Mouse (Mus musculus): ENCODE measurements around the gene Brms1.

DNA sequence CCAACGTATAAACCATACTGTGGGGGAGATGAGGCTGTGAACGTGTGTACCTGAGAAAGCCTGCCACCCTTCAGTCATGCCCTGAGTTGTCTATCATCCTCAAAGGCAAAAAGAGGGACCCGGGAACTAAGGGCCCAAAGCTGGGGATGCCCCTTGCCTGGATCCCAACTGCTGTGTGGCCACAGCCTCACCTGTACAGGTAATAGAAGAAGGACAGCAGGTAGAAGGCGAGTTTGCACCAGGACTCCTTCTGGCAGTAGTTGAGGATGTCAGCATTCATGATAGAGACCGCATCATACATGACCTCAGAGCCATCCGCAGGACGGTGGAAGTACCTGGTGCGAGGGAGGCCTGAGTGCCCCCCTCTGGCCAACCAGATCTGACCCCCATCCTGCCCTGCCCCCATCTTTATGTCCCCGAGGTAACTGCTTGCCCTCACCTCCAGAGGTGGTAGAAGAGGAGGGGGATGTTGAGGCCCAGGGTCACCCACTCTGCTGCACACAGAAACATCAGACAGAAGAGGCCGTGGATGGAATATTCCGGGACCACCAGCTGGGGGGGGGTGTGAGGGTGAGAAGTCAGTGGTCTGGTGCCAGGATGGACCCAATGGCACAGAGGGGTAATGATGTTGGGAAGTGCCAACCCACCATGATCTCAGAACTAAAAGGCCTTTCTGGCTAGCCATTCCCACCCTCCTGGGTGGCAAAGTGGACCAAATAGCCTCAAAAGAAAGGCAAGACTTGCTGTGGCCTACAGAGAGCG, 52.5 kb downstream of the Brms1 start:
- TF ChIP-seq CTCF (IDR thresholded peaks at IDR 0.05; ENCODE audit: insufficient read depth, low read length) (no peak), POLR2A (IDR thresholded peaks at IDR 0.05; ENCODE audit: borderline replicate concordance, extremely low read depth, low read depth, low read length) (no peak)
